Mouse (Mus musculus) G1E (cell line): Measurements from ENCODE around the gene Prss29.

ENCODE experiments used
- CTCF ChIP-seq: IDR thresholded peaks from 2 replicates; pipeline ENCODE4 v1.5.1; 2012; ENCODE audit warnings: low read depth, low read length, inconsistent platforms, mixed read lengths
- GATA1 ChIP-seq: IDR thresholded peaks from 2 replicates; pipeline ENCODE4 v1.6.1; 2012; ENCODE audit warnings: borderline replicate concordance, low read length, inconsistent platforms, mixed read lengths
- TAL1 ChIP-seq: conservative IDR thresholded peaks from 2 replicates; pipeline ENCODE4 v1.6.1; 2012; ENCODE audit warnings: low read depth, low read length, inconsistent platforms, mixed read lengths

DNA sequence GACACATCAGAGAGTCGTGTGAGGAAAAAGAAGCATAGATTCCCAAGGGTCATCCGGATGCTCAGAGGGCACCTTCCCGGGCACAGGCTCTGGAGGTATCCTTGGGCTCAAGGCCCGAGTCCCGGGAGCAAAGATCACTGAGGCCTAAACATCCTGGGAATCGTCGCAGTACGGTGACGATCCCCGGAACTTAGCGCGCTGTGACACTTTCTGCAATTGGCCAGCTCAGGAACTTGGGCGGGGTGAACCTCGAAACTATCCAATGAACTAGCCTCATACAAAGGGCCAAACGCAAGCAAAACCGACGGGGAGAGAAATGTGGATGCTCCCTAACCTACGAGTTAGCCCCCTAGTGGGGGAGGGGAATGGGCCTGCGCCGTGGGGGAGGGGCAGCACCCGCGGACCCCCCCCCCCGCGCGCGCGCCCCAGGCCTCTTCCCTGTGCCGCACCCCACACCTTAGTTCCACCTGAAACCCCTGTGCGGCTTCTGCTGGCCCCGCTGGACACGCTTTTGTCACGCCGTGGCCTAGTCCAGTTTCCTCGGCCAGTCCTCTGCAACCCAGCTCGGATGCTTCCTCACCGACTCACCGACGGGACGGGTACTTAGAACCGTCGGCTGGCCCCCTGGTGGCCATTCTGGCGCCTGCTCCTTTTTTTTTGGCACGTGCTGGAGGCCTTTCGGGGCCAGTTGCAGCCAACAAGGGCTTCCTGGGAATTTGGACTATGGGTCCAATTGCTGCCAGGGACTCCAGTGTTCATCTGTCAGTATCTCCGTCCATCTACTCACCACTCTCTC, 44.5 kb upstream of the Prss29 start:
- TF ChIP-seq CTCF (peak; percentile 14; the same call in 1 of the 2 replicates), GATA1 (no peak), TAL1 (no peak)
